Mouse (Mus musculus): Measurements from ENCODE around the gene Tnfrsf17. TPM values are rescaled to one million over a fixed set of nuclear protein-coding genes. Genes with fewer than 3 reads are reported as not detected.
"Not testable (repeated sequence)": the region's sequence is repeated elsewhere in the genome, so short reads cannot be mapped to it uniquely, and the experiment has no call there.

The Tnfrsf17 gene
- total and polyA plus RNA-seq, 3 experiments: 0.17 to 0.42 TPM; not detected in 1

DNA sequence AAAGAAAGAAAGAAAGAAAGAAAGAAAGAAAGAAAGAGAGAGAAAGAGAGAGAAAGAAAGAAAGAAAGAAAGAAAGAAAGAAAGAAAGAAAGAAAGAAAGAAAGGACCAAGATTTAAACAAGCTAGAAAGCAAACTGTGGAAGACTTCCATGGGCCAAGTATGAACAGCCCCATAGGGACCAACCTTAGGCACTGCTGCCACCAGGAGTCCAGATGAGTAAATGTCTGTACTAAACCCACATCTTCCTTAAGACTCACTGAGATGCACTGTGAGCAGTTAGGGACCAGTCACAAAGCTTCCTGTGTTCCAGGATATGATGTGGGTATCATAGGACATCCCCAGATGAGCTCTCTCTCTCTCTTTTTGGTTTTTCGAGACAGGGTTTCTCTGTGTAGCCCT is 15.9 kb upstream of the Tnfrsf17 start:
- H3K9ac ChIP-seq (ENCODE audit: insufficient read depth, low read depth); H3K27me3 ChIP-seq (replicated peaks); dilution Hi-C loops (cut with MboI; ENCODE audit: extremely low pct_ligation_motif_present, extremely low pct_unique_long_range_greater_than_20kb, low sequenced_read_pairs); H3K79me2 ChIP-seq (replicated peaks; ENCODE audit: control insufficient read depth, extremely low read depth, insufficient read depth, poor library complexity, severe bottlenecking); H3K4me3 ChIP-seq (replicated peaks in 1 of 3; ENCODE audit: low read depth in 2 of 3, low read length in 2 of 3, poor library complexity in 1 of 3); H3K9me3 ChIP-seq (replicated peaks; ENCODE audit: low read length); H3K27ac ChIP-seq (ENCODE audit: insufficient read depth, low read depth); H3K36me3 ChIP-seq (replicated peaks in 1 of 2; ENCODE audit: control insufficient read depth in 1 of 2, insufficient read depth in 1 of 2, low read length in 1 of 2); H3K4me2 ChIP-seq (ENCODE audit: insufficient read depth, low read depth, poor library complexity, severe bottlenecking): not testable (repeated sequence)
- peak; percentile 73 for DNase-seq (ENCODE audit: extremely low read depth)
- peaks cover 0 to 20% of the 10 kb centered on the region in 2 experiments; a peak in 2 of 4 replicates for H3K4me1 ChIP-seq (ENCODE audit: control insufficient read depth in 1 of 2, insufficient read depth in 2 of 2)
- TF ChIP-seq NELFE (IDR thresholded peaks at IDR 0.05; ENCODE audit: low read depth, low read length) (peak; percentile 49; the same call in 1 of the 2 replicates), IRF4 (IDR thresholded peaks at IDR 0.05; ENCODE audit: low read depth, low read length) (peak; percentile 38; the same call in 1 of the 2 replicates), RAD21 (IDR thresholded peaks at IDR 0.05; ENCODE audit: low read depth, low read length) (peak; percentile 92), CTCF (conservative IDR thresholded peaks at IDR 0.05 in 1 of 2, IDR thresholded peaks at IDR 0.05 in 1 of 2; ENCODE audit: low read depth in 2 of 2, low read length in 2 of 2) (peak in 1 of 2 experiments; percentile 93; a peak in 3 of 4 replicates), MYC (IDR thresholded peaks at IDR 0.05; ENCODE audit: low read depth, low read length) (0 out of 2 replicates have a peak, but pooled peaks have one; percentile 42), SIN3A (IDR thresholded peaks at IDR 0.05; ENCODE audit: low read length) (peak; percentile 55; the same call in 1 of the 2 replicates), ZC3H11A (IDR thresholded peaks at IDR 0.05; ENCODE audit: low read depth, low read length) (peak; percentile 68), SMC3 (IDR thresholded peaks at IDR 0.05; ENCODE audit: low read depth, low read length) (peak; percentile 87)
- in situ Hi-C loops (cut with MboI; ENCODE audit: low pct_ligation_motif_present, low pct_unique_long_range_greater_than_20kb, low sequenced_read_pairs): loop anchor here (5.0 kb wide), 1 partner anchor 260 kb away; no protein-coding TSS in a partner anchor

DNA sequence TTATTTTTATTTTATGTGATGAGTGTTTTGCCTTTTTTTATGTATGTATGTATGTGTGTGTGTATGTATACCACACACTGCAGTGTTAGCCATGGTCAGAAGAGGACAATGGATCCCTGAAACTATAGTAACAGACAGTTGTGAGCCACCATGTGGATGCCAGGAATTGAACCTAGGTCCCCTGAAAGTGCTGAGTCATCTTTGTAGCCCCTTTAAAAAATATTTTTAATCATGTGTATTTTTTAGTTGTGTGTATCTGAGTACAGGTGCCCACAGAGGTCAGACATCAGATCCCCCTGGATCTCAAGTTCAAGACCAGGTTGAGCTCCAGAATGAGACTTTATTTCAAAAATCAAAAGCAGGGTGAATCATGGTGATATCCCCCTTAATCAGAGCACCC is 9.9 kb upstream of the Tnfrsf17 start:
- H3K27ac ChIP-seq (ENCODE audit: insufficient read depth, low read depth): no peak overlapping the region
- H3K4me1 ChIP-seq (ENCODE audit: control insufficient read depth in 1 of 2, insufficient read depth in 2 of 2): peaks cover 0 to 10% of the 10 kb centered on the region in 2 experiments; a peak in 2 of 4 replicates
- no peak overlapping the region for H3K9ac ChIP-seq (ENCODE audit: insufficient read depth, low read depth)
- no peaks in the 10 kb centered on the region for H3K27me3 ChIP-seq (replicated peaks)
- H3K36me3 ChIP-seq (replicated peaks in 1 of 2; ENCODE audit: control insufficient read depth in 1 of 2, insufficient read depth in 1 of 2, low read length in 1 of 2): no peaks in the 10 kb centered on the region
- no peaks in the 10 kb centered on the region for H3K79me2 ChIP-seq (replicated peaks; ENCODE audit: control insufficient read depth, extremely low read depth, insufficient read depth, poor library complexity, severe bottlenecking)
- dilution Hi-C loops (cut with MboI; ENCODE audit: extremely low pct_ligation_motif_present, extremely low pct_unique_long_range_greater_than_20kb, low sequenced_read_pairs): no loop called here
- in situ Hi-C loops (cut with MboI; ENCODE audit: low pct_ligation_motif_present, low pct_unique_long_range_greater_than_20kb, low sequenced_read_pairs): no loop called here
- no peak for DNase-seq (ENCODE audit: extremely low read depth)
- no peaks in the 10 kb centered on the region for H3K9me3 ChIP-seq (replicated peaks; ENCODE audit: low read length)
- no peak overlapping the region for H3K4me3 ChIP-seq (replicated peaks in 1 of 3; ENCODE audit: low read depth in 2 of 3, low read length in 2 of 3, poor library complexity in 1 of 3)
- no peak overlapping the region for H3K4me2 ChIP-seq (ENCODE audit: insufficient read depth, low read depth, poor library complexity, severe bottlenecking)
- peak; percentile 83 for TF ChIP-seq MAFK (IDR thresholded peaks at IDR 0.05; ENCODE audit: insufficient replicate concordance, low read length)
- TF ChIP-seq TBP (conservative IDR thresholded peaks at IDR 0.05; ENCODE audit: low read depth, low read length): no peak
- no peak for TF ChIP-seq MAX (IDR thresholded peaks at IDR 0.05; ENCODE audit: low read length)

GRCm38 (mm10) chr16:11305531-11305930 is 8.1 kb upstream of the Tnfrsf17 start:
- no peaks in the 10 kb centered on the region for H3K79me2 ChIP-seq (replicated peaks; ENCODE audit: control insufficient read depth, extremely low read depth, insufficient read depth, poor library complexity, severe bottlenecking)
- in situ Hi-C loops (cut with MboI; ENCODE audit: low pct_ligation_motif_present, low pct_unique_long_range_greater_than_20kb, low sequenced_read_pairs): no loop called here
- H3K4me3 ChIP-seq (replicated peaks in 1 of 3; ENCODE audit: low read depth in 2 of 3, low read length in 2 of 3, poor library complexity in 1 of 3): no peak overlapping the region
- no peak overlapping the region for H3K27ac ChIP-seq (ENCODE audit: insufficient read depth, low read depth)
- no peak for DNase-seq (ENCODE audit: extremely low read depth)
- TF ChIP-seq HCFC1 (IDR thresholded peaks at IDR 0.05; ENCODE audit: low read depth, low read length) (peak; percentile 72), GABPA (IDR thresholded peaks at IDR 0.05; ENCODE audit: insufficient replicate concordance, low read depth, low read length) (no peak)
- H3K9ac ChIP-seq (ENCODE audit: insufficient read depth, low read depth): no peak overlapping the region
- H3K27me3 ChIP-seq (replicated peaks): no peaks in the 10 kb centered on the region
- H3K9me3 ChIP-seq (replicated peaks; ENCODE audit: low read length): no peaks in the 10 kb centered on the region
- no peaks in the 10 kb centered on the region for H3K36me3 ChIP-seq (replicated peaks in 1 of 2; ENCODE audit: control insufficient read depth in 1 of 2, insufficient read depth in 1 of 2, low read length in 1 of 2)
- dilution Hi-C loops (cut with MboI; ENCODE audit: extremely low pct_ligation_motif_present, extremely low pct_unique_long_range_greater_than_20kb, low sequenced_read_pairs): no loop called here
- no peak overlapping the region for H3K4me2 ChIP-seq (ENCODE audit: insufficient read depth, low read depth, poor library complexity, severe bottlenecking)
- peaks cover 0 to 13% of the 10 kb centered on the region in 2 experiments; a peak in 2 of 4 replicates for H3K4me1 ChIP-seq (ENCODE audit: control insufficient read depth in 1 of 2, insufficient read depth in 2 of 2)

Measured in CH12.LX (cell line).